Mouse (Mus musculus) left cerebral cortex, adult 2 months (tissue): ENCODE results near the gene Atp11a. TPM values are rescaled to one million over a fixed set of nuclear protein-coding genes. Genes with fewer than 3 reads are reported as not detected.
A peak's percentile ranks its signal among the peaks of the same experiment; 100 is the strongest.

Experiments used
- DNase-seq, 2 experiments: peaks; one replicate each; pipeline ENCODE4 v3.0.0; 2021 to 2022; ENCODE audit warnings: low spot score in 2 of 2, mixed read lengths in 1 of 2; ENCODE audit errors: extremely low spot score in 1 of 2
- H3K27ac ChIP-seq: fragments of 200-600 bp; 2 replicates; pipeline ENCODE4 v1.8.1; 2022
- H3K4me3 ChIP-seq: fragments of 200-600 bp; 2 replicates; pipeline ENCODE4 v1.8.1; 2022
- CTCF ChIP-seq: fragments of 200-600 bp; IDR thresholded peaks from 2 replicates; pipeline ENCODE4 v1.8.1; 2022; ENCODE audit warnings: antibody characterized with exemption, mild to moderate bottlenecking, moderate library complexity
- intact Hi-C: fragments of 180-260 bp; cut with DNase I; formaldehyde crosslinking; loops from one replicate; pipeline ENCODE4 v1.15.1; 2025
- total RNA-seq, 2 experiments: library from RNA; stranded (reverse); gene quantifications; 2 replicates each; pipeline ENCODE4 v1.2.3; 2021

The Atp11a gene
- total RNA-seq, 2 experiments from 2014 or later = 47.5 to 55.7 TPM

DNA sequence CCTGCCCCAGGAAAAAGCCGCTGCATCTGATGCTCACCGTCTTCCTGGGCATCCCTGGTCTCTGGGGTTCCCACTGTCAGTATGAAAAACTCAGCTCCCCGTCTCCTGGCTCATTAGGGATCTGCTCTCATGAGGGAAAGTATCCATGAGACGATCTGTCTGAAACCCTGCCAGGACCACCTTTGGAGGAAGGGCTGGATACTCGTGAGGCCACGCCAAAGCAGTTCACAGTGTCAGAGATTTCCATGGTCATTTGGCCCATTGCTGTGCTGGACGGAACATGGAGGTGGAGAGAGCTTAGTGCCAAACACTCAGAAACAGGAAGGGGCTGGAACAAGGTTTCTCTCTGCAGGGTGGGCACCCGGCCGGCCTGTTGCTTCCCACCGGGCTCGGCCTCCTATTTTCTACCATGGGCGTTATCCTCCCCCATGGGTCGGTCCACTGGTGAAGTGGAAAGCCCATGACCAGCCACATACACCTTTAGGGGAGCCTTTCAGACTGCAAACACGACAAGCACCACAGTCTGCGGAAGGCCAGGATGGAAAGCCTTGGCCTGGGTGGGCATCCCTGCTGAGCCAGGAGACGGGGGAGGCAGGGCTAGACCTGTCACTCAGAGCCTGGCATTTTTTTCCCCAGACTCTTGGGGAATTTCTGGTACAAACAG, 131.1 kb downstream of the Atp11a start:
- no peak for DNase-seq
- intact Hi-C loops = no loop called here
- H3K4me3 ChIP-seq = no peak overlapping the region
- TF ChIP-seq CTCF = no peak
- H3K27ac ChIP-seq = no peak overlapping the region

DNA sequence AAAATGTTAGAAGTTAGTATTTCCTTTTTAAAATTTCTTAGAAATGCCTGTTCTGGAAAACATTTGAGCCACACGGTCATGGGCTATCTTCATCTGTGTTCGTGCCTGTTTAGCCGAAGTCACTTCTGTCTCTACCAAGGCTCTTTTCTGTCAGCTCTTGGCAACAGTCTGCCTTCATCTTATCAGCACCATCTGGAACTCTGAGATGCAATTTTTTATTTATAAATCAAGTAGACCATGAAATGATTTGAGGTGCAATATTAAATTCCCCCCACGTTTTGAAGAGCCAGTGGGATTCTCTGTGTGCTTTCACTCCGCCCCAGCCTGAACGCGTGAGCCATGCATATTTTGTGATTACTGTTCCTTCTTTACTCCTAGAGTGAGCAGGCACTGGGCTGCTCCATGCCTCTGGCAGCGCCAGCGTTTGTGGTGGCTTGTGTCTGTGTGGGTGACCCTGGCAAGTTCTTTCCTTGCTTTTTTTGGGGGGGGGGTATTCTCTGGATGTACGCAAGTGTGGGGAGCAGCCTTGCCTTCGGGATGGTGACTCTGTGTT, 132.3 kb downstream of the Atp11a start:
- no peak for TF ChIP-seq CTCF
- intact Hi-C loops = no loop called here
- no peak for DNase-seq
- H3K4me3 ChIP-seq = no peak overlapping the region
- H3K27ac ChIP-seq = no peak overlapping the region

DNA sequence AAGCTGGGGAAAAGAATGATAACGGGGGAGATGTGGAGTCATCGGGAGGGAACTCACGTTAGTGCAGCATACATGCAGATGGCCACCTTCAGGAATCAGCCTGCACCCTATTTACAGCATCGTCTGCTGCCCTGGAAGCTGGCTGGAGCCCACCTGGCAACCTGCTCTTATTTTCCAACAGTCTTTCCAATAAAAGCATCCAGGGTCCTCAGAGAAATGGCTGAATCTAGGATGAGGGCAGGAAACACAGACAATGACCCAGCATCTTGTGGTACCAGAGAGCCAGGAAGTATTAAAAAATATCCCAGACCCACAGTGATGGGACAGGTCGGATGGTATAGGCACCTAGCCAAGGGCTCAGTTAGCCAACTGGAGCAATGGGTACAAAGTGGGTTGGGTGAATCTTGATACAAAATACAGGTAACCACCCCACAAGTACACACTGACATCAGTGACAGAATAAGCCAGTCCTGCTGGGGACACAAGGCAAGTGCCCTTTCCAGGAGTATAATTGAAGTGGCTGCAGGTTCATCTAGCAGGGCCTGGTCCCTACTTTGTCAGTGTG, 136.2 kb downstream of the Atp11a start:
- DNase-seq = no peak
- no peak for TF ChIP-seq CTCF
- H3K27ac ChIP-seq = no peak overlapping the region
- intact Hi-C loops = loop anchor here (10.0 kb wide), 1 partner anchor 322 kb away; no protein-coding TSS in a partner anchor
- no peak overlapping the region for H3K4me3 ChIP-seq

GRCm38 (mm10) chr8:12893797-12894578, 137.2 kb downstream of the Atp11a start:
- Histone ChIP-seq H3K4me3 (no peak overlapping the region), H3K27ac (no peak overlapping the region)
- DNase-seq = no peak
- intact Hi-C loops = loop anchor here (10.0 kb wide), 1 partner anchor 321 kb away; no protein-coding TSS in a partner anchor
- TF ChIP-seq CTCF = no peak

DNA sequence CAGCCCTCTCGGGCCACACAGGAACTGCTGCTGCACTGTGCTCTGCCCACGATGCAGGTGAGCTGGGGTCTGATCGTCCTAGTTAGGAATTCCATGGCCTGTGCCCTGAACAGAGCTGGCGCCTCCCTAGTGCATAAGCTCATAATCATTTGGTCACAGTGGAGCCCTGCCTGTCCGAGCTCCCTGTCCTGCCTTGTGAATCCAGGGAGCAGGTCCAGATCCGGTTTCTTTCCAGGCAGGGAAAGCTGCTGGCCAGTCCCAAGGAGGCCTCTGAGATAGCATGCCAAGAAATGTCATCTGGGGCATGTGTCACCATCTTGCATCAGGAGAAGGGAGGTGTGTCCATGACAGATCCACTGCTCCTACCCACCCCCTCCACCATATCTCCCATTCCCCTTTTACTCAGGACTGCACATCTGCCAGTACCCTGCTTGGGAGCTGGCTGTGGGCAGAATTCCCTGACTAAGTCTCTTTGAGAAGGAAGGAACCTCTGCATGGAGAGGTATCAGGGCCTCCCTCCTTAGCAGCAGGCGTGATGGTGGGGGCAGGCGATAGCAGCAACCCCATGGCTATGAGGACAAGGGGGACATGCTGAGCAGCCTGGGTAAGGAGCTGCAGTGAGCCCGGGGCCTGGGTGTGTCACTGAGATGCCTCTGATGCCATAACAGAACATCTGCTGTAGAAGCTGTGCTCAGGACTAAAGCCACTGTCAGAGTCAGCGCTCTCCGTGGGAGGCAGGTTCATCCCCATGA, 138.1 kb downstream of the Atp11a start:
- no peak for TF ChIP-seq CTCF
- intact Hi-C loops = loop anchor here (5.0 to 10.0 kb wide), 2 partner anchors 82 to 320 kb away; no protein-coding TSS in a partner anchor
- H3K27ac ChIP-seq = no peak overlapping the region

GRCm38 (mm10) chr8:12895535-12896150, 138.8 kb downstream of the Atp11a start:
- no peak for DNase-seq
- peak; percentile 39 for TF ChIP-seq CTCF
- Histone ChIP-seq H3K27ac (no peak overlapping the region), H3K4me3 (no peak overlapping the region)
- intact Hi-C loops = loop anchor here (2.0 to 10.0 kb wide), 4 partner anchors 31 to 319 kb away; partner anchors contain the start of genes Cul4a and Pcid2

More for the DNA sequence above, 138.1 kb downstream of the Atp11a start:
- no peak overlapping the region for H3K4me3 ChIP-seq
- no peak for DNase-seq

DNA sequence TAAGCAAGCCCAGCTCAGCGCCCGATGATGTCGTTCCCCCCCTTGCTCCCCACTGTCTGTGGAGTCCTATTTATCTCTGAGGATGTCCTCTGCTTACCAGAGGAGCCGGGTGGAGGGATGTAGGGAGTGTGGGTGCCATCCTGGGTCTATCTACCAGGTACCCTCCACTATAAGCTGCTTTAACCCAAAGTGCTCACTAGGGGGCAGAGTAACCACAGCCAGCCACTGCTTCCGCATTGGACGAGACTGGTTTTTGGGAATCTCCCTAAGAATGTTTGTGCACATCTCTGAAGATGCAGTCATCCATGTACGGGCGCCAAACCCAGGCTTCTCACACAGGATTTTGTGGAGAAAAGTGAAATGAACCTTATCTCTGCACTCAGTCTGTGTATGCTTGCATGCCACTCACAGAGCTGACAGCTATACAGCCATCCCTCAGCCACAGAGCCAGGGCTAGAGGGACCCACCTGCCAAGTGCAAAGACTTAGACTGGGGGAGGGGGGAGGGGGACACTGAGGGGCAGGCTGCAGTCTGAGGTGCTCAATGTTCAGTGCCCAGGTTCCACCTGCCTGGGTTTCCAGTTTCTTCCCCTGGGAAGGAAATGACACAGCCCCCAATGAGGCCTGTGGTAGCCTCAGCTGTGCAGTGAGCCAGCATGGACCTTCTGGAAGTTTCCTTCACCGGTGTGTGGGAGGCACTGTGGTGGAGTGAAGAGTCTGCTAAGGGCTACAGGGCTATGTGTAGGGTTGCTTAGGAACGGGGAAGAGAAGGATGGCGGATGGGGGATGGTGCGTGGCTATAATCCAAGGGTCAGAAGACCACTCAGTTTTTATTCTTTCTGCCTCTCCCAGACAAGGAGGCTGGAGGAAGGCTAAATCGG, 139.9 kb downstream of the Atp11a start:
- DNase-seq = peak; percentile 55 to 67
- no peak overlapping the region for H3K27ac ChIP-seq
- intact Hi-C loops = loop anchor here (2.0 to 10.0 kb wide), 4 partner anchors 30 to 318 kb away; partner anchors contain the start of genes Cul4a and Pcid2
- H3K4me3 ChIP-seq = no peak overlapping the region
- TF ChIP-seq CTCF = peak; percentile 92

DNA sequence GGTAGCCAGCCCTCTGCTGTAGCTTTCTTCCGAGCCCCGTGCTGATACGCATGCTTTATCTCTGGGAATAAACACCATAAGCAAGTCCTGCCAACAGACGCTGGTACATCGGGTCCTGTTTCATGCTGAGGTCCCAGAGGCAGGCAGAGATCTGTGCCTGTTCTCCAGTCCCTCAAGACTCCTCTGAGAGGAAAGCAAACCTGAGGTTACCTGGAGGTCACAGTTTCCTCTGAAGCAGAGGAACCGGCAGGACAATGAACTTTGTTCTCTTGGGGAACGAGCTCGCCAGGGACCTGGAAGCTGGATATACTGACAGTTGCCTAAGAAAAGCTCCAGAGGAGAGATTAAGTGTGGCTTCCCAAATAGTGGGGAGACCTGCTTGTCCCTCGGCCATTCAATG, 141.0 kb downstream of the Atp11a start:
- H3K27ac ChIP-seq = no peak overlapping the region
- no peak for TF ChIP-seq CTCF
- no peak overlapping the region for H3K4me3 ChIP-seq
- intact Hi-C loops = loop anchor here (2.0 to 10.0 kb wide), 4 partner anchors 29 to 317 kb away; partner anchors contain the start of genes Cul4a and Pcid2
- no peak for DNase-seq

DNA sequence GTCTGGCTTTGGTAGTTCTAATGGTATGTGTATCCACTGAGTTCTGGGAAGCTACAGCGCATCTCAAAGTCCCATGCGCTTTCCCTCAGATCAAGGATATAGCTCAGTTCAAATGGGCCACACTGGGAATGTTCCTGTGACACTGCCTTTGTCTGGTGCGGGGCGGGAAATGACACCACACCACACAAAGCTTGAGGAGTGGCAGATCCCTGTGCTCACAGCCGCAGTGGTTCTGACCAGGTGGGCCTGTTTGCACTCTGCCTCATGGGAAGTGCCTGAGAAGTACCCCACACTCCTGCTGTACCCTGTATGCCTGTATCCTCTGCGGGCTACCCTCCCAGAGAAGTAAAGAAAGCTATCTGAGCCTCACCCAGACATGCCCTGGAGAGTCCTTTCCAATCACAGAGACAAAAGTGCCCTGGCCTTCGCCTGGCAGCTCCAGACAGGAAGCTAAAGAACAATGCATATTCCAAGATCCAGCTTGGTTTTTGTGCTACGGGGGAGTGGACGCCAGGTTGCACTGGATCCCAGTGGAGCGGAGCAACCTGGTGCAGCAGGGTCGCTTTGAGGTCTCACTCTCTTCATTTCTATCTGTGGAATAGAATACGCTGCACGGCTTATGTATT, 147.1 kb downstream of the Atp11a start:
- no peak for DNase-seq
- TF ChIP-seq CTCF = no peak
- intact Hi-C loops = no loop called here
- no peak overlapping the region for H3K4me3 ChIP-seq
- no peak overlapping the region for H3K27ac ChIP-seq
